Mouse (Mus musculus) C2C12 (cell line): ENCODE data around the gene Miga1. TPM values are rescaled to one million over a fixed set of nuclear protein-coding genes. Genes with fewer than 3 reads are reported as not detected.

Experiments
- H3K27me3 ChIP-seq: one replicate; pipeline ENCODE4 v1.6.1; 2011; ENCODE audit not compliant: control insufficient read depth, insufficient read depth, insufficient read length
- H3K36me3 ChIP-seq: one replicate; pipeline ENCODE4 v1.6.1; 2011; ENCODE audit not compliant: control insufficient read depth, insufficient read depth
- H3K4me3 ChIP-seq: one replicate; pipeline ENCODE4 v1.5.1; 2011; ENCODE audit warnings: mild to moderate bottlenecking, control low read depth; ENCODE audit not compliant: poor library complexity, insufficient read depth, severe bottlenecking
- H3K79me2 ChIP-seq: one replicate; pipeline ENCODE4 v1.6.1; 2011; ENCODE audit not compliant: control insufficient read depth, insufficient read depth
- H3K79me3 ChIP-seq: one replicate; pipeline ENCODE4 v1.6.1; 2011; ENCODE audit warnings: low read depth, control low read depth
- H3ac ChIP-seq: one replicate; pipeline ENCODE3; 2011; ENCODE audit warnings: low read depth; ENCODE audit not compliant: control insufficient read depth, insufficient read length
- CEBPB ChIP-seq: IDR thresholded peaks from one replicate; pipeline ENCODE4 v1.6.1; 2011; ENCODE audit warnings: low read depth, mild to moderate bottlenecking, control low read depth, moderate library complexity
- CTCF ChIP-seq: IDR thresholded peaks from one replicate; pipeline ENCODE4 v1.5.1; 2011; ENCODE audit not compliant: control insufficient read depth, insufficient read depth, insufficient read length
- FOSL1 ChIP-seq: IDR thresholded peaks from one replicate; pipeline ENCODE4 v1.8.0; 2011; ENCODE audit warnings: mild to moderate bottlenecking, low read length; ENCODE audit not compliant: poor library complexity, insufficient read depth, severe bottlenecking
- MAX ChIP-seq: IDR thresholded peaks from one replicate; pipeline ENCODE4 v1.6.1; 2011; ENCODE audit warnings: mild to moderate bottlenecking, control low read depth
- MYOD1 ChIP-seq: IDR thresholded peaks from one replicate; pipeline ENCODE4 v1.6.1; 2011; ENCODE audit warnings: low read depth; ENCODE audit not compliant: control insufficient read depth, insufficient read length
- MYOG ChIP-seq: IDR thresholded peaks from one replicate; pipeline ENCODE4 v1.6.1; 2011; ENCODE audit not compliant: control insufficient read depth, insufficient read length; ENCODE audit errors: extremely low read depth
- USF1 ChIP-seq: IDR thresholded peaks from one replicate; pipeline ENCODE4 v1.6.1; 2011; ENCODE audit warnings: low read depth, mild to moderate bottlenecking, control low read depth, moderate library complexity
- polyA plus RNA-seq: library from polyadenylated mRNA; unstranded; fragments of >200 nt; fragmentation: generic; extraction: Trizol; gene quantifications from one replicate; pipeline ENCODE4 v1.2.1, GENCODE M21; 2012; ENCODE audit warnings: missing spikeins

Gene Miga1
- polyA plus RNA-seq, 1 experiment = 0.43 TPM

DNA sequence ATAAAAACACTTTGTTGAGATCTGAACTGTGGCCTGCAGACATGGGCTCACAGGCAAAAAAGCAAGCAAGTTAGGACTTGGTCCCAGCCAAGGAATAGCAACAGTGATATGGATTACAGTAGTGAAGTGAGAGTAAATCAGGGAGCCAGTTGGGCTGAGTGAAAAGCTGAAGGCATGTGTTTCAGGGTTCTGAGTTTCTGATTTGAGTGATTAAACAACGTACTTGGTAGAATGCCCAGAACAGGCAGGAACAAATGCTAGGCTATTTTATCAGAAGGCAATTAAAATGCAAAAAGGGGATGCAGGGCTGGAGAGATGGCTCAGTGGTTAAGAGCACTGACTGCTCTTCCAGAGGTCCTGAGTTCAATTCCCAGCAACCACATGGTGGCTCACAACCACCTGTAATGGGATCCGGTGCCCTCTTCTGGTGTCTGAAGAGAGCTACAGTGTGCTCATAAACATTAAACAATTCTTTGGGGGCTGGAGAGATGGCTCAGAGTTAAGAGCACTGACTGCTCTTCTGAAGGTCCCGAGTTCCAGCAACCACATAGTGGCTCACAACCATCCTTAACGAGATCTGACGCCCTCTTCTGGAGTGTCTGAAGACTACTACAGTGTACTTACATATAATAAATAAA is 94.8 kb downstream of the Miga1 start:
- Histone ChIP-seq H3ac (no peak overlapping the region), H3K27me3 (no peaks in the 10 kb centered on the region), H3K79me2 (no peaks in the 10 kb centered on the region), H3K36me3 (peaks cover 37% of the 10 kb centered on the region), H3K4me3 (no peak overlapping the region), H3K79me3 (no peaks in the 10 kb centered on the region)
- no peak for TF ChIP-seq USF1

DNA sequence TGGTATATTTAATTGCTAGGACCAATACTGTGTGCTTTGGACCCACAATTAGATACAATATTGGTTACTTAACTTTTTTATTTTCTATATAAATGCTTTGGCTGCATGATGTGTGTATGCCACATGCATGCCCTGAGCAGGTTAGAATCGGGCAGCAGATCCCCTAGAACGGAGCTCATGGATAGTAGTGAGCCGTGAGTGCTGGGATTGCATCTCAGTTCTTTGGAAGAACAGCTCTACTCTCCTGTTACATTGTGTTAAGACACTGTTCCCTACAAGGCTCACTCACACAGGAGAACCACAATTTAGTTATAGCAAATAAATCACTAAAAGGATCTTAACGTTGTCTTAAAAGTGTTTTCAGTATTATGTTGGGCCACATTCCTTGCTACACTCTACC is 96.9 kb downstream of the Miga1 start:
- H3K4me3 ChIP-seq = no peak overlapping the region
- no peak for TF ChIP-seq MYOG
- no peak for TF ChIP-seq MYOD1
- no peak for TF ChIP-seq CTCF
- TF ChIP-seq USF1 = no peak
- TF ChIP-seq MAX = no peak
- H3K79me2 ChIP-seq = no peaks in the 10 kb centered on the region
- no peaks in the 10 kb centered on the region for H3K79me3 ChIP-seq
- no peaks in the 10 kb centered on the region for H3K27me3 ChIP-seq
- H3ac ChIP-seq = no peak overlapping the region
- peaks cover 52% of the 10 kb centered on the region for H3K36me3 ChIP-seq

DNA sequence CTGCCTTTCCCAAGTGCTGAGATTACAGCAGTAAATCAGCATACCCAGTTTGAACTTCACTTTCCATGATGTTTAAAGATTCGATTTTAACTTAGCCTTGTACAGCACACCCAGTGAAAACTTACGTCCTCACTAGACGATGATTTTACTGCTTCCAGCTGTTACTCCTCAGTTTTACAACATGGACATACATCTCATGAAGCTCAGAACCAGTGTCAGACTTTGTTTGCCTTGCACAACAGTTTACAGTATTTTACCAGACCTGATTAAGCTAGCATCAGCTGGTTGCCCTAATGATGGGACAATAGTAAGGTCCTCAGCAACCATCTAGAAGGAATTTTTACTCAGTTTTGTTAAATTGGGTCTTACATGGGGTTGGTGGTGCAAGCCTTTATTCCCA is 99.1 kb downstream of the Miga1 start:
- H3ac ChIP-seq = no peak overlapping the region
- no peaks in the 10 kb centered on the region for H3K79me2 ChIP-seq
- peaks cover 69% of the 10 kb centered on the region for H3K36me3 ChIP-seq
- TF ChIP-seq MYOG (no peak), USF1 (no peak), MYOD1 (no peak)
- H3K79me3 ChIP-seq = no peaks in the 10 kb centered on the region
- no peaks in the 10 kb centered on the region for H3K27me3 ChIP-seq
- no peak overlapping the region for H3K4me3 ChIP-seq

DNA sequence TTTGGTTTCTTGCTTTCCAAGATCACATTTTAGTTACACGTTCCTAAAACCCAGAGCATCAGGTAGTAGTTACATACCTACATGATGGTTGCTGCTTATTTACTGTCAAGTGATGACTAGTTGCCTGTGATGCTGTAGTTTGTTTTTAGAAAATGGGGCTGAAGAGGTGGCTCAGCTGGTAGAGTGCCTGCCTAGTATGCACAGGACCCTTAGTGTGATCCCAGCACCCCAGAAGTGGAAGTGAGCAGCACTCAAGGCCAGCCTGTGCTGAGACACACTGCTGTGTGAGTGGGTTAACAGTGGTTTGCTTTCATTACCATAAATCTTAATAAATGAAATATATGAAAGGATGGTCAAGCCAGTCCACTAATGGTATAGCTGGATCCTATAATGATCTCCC is 100.6 kb downstream of the Miga1 start:
- no peaks in the 10 kb centered on the region for H3K27me3 ChIP-seq
- H3K79me3 ChIP-seq = no peaks in the 10 kb centered on the region
- H3ac ChIP-seq = no peak overlapping the region
- peaks cover 79% of the 10 kb centered on the region for H3K36me3 ChIP-seq
- H3K79me2 ChIP-seq = no peaks in the 10 kb centered on the region
- TF ChIP-seq MYOG = no peak
- TF ChIP-seq CEBPB = no peak
- no peak for TF ChIP-seq MYOD1
- TF ChIP-seq CTCF = no peak
- TF ChIP-seq MAX = no peak
- TF ChIP-seq USF1 = no peak
- no peak for TF ChIP-seq FOSL1
- no peak overlapping the region for H3K4me3 ChIP-seq

DNA sequence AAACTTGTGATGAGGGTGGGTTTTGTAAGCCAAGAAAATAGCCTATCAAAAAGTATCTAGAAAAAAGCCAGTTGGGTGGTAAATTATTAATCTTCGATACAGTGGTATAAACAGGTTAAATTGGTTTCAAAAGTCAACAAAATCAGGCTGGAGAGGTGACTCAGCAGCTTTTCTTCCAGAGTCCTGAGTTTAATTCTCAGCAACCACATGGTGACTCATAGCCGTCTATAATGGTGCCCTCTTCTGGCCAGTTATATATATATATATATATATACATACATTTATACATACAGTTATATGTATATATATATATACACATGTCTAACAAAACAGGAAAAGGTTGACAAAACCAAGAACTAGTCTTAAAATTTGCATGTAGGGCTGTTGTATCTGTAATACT is 101.4 kb downstream of the Miga1 start:
- Histone ChIP-seq H3K36me3 (peaks cover 87% of the 10 kb centered on the region), H3K27me3 (no peaks in the 10 kb centered on the region), H3K79me3 (peaks cover 2% of the 10 kb centered on the region), H3K79me2 (peaks cover 5% of the 10 kb centered on the region), H3ac (no peak overlapping the region), H3K4me3 (no peak overlapping the region)
- TF ChIP-seq MYOG (no peak), MYOD1 (no peak), USF1 (no peak), MAX (no peak), CTCF (no peak), FOSL1 (no peak), CEBPB (no peak)

DNA sequence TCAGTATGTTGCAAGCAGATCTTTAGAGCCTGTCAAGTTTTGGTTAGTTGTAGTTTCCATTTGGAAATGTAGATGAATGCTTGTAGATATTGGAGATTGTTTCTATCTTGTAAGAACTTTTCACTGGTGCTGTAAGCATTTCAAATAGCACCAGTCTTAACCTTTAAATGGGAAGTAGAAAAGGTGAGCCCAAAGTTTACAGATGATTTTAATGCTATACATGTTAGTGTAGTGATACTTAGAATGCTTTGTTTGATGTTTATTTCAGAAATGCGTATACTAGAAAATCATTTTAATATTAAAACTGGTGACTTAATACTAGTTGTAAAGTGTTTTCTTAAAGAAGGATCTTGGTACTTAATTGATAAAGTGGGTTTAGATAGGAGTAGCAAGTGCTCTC is 104.4 kb downstream of the Miga1 start:
- peaks cover 12% of the 10 kb centered on the region for H3K79me2 ChIP-seq
- peaks cover 98% of the 10 kb centered on the region for H3K36me3 ChIP-seq
- no peaks in the 10 kb centered on the region for H3K27me3 ChIP-seq
- H3K79me3 ChIP-seq = peaks cover 17% of the 10 kb centered on the region
- TF ChIP-seq MAX = no peak
- no peak for TF ChIP-seq MYOG
- TF ChIP-seq CTCF = no peak
- TF ChIP-seq CEBPB = no peak
- no peak overlapping the region for H3ac ChIP-seq
- no peak overlapping the region for H3K4me3 ChIP-seq

DNA sequence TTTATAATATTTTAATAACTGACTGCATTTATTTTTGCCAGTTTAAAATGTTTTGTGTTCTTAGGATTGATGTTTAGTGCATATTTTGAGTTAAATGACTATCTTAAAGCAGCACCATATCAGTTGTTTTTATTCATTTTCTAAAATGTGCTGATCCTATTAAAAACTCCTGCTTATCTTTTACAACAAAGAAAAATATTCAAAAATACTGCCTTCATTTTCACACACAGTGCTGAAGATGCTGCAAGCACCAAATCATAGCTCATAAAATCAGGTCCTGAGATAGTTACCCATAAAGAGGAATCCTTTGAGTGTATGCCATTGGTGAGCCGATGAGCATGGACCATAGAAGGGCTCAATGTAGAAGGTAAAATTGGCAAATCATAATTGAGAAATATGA is 105.0 kb downstream of the Miga1 start:
- Histone ChIP-seq H3K27me3 (no peaks in the 10 kb centered on the region), H3K79me2 (peaks cover 17% of the 10 kb centered on the region), H3ac (no peak overlapping the region), H3K4me3 (no peak overlapping the region), H3K36me3 (peaks cover 98% of the 10 kb centered on the region), H3K79me3 (peaks cover 21% of the 10 kb centered on the region)
- no peak for TF ChIP-seq MYOG
- no peak for TF ChIP-seq MYOD1
- TF ChIP-seq USF1 = no peak
- no peak for TF ChIP-seq MAX
- no peak for TF ChIP-seq FOSL1
- TF ChIP-seq CEBPB = no peak
- TF ChIP-seq CTCF = no peak
